Mouse (Mus musculus): ENCODE data around the gene S100a4. TPM values are rescaled to one million over a fixed set of nuclear protein-coding genes. Genes with fewer than 3 reads are reported as not detected.

Gene S100a4
- 10 to 100 TPM; 34.0 to 64.5 TPM for total RNA-seq (2023)

DNA sequence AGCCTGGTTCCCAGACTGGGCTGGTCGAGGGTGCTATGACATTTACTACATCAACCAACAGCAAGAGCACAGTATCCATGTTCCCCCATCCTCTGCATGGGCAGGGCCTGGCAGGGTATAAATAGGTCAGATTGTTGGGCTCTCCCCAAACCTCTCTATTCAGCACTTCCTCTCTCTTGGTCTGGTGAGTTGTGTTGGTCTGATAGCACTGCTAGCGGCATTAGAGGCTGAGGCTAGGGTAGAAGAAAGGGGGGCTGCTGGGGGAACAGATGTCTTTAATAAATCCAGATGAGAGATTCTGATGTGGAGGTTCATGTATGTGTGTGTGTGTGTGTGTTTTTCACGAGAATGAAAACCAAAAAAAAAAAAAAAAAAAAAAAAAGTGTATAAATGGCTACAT, at the start of gene S100a4:
Gene S100a4 (plus strand): TSS at position 149 of the 400 bp plus-strand sequence.

DNA sequence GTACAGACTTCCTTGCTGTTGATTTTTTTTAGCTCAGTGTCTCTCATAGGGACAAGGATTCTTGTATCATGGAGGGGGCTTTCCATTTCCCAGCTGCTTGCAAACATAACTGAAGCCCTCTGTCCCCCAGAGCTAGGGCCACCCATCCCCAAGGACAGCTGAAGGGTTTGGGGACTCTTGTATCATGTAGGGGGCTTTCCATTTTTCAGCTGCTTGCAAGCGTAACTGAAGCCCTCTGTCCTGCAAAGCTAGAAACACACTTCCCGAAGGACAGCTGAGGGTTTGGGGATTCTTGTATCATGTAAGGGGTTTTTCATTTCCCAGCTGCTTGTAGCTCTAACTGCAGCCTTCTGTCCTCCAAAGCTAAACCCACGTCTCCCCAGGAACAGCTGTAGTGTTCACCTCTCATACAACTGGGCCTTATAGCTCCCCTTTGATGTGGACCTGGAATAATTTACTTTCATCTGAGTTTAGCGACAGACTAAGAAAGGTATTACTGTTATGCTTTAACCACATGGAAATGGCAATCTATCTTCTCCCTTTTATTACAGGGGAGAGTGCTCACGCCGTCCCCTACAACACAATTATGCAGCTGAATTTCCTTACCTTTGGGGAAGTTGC, 43.5 kb upstream of the S100a4 start, which contains the start of gene S100a3:
Gene S100a3 (plus strand): TSS at position 571 of the 621 bp plus-strand sequence.

DNA sequence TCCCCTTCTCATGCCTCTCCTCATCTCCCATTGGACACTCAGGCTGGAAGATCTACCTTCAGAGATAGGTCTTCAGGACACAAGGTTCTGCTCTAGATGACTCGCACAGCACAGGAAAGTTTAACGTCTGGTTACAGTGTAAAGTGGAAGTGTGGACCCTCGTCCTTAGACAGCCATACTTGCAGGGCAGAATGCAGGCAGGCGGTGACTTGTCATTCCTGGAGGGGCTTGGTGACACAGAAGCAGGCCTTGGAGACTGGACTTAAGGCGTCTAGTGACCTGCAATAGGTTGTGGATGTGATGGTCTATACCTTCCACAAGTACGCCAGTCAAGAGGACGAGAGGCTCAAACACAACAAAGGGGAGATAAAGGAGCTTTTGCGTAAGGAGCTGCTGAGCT, 13.6 kb upstream of the S100a4 start, which contains the start of gene S100a2:
Gene S100a2 (plus strand): TSS at position 301 of the 400 bp plus-strand sequence.

DNA sequence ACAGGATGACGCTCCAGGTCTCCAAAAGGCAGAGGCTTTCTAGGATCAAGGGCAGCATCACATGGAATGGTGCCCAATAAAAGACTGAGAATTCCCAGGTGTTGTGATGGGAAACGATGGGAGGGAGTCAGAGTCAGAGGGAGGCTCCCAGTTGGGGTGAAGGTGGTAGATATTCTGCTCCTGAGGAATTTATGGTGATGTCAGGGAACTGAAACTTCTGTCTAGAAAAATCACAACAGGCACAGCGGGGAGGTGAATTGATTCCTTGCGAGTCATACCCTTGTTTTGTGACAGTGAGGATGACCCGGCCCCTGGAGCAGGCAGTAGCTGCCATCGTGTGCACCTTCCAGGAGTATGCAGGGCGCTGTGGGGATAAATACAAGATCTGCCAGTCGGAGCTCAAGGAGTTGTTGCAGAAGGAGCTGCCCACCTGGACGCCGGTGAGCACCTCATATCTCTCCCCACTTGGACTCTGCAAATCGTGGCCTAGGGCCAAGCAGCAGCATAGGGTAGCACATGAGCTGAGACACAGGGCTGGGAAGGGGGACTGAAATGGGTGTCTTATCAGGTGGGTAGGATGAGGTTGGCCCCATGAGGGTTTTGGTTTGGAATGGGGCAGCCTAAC, 2.0 kb upstream of the S100a4 start, which contains the start of gene Gm42674:
Gene Gm42674 (plus strand): TSS at position 419 of the 625 bp plus-strand sequence.

DNA sequence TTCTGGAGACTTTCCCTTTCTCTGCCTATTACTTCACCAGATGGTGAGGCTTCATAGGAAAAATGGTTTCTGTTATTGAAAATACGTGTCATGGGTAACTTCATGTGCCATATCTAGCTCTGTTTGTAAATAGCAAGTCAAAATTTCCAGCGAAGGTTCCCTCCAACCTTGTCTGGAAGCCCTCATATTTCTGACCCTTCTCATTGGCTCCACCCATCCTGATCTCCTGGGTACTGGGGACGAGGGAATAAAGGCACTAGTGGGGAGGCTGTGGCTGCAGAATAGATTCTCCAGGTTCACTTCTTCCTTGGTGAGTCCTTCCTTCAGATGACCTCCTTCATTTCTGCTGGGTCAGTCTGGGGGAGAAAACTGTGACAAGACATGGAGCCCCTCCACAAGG, 4.7 kb downstream of the S100a4 start, which contains the start of gene S100a5:
Gene S100a5 (plus strand): TSS at position 301 of the 400 bp plus-strand sequence.

DNA sequence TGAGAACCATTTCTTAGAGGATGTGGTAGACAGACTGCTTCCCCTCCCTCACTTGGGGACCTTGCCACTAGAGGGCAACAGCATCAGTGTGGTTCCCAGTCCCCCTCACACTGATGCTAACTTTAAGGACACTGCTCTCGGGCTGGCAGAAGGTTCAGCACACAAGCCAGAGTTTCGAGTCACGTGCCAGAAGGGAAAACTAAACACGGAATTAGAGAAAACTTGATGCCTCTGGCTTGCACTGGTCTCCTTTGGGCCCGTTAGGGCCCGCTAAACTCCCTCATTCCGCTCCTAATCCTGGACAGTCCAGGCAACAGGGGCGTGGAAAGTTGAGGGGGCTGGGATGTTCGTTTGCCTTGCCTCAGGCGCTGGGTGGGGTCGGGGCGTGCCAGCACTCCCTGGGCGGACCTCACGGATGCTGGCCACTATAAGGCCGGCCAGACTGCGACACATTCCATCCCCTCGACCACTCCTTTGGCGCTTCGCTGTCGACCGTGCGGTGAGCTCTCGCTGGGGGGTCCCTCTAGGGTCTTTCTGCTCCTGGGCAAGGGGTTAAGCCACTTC, 9.2 kb downstream of the S100a4 start, which contains the start of gene S100a6:
Gene S100a6 (plus strand): TSS at position 155 of the 564 bp plus-strand sequence.

DNA sequence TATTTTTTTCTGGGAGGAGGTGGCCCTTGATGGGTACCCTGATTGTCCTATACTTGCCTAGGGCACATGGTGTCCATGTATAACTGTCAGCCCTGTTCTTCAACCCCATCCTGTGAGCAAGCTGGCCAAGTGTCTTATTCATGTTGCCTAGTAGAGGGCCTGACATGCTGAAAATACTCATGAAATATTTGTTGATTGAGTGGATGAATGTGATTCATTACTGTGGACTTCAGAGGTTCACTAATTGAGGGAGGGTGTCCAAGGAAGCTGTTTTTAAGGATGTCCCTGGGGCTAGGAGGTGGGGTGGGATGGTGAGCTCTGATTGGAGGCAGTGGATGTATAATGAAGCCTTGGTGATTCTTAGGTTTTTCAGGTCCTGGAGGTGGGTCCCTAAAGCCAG, 50.1 kb downstream of the S100a4 start, which contains the start of gene S100a7a:
Gene S100a7a (plus strand): TSS at position 301 of the 400 bp plus-strand sequence.

Other genes with a start within 250 kb of the S100a4 start
- gene Slc27a3, start 213.8 kb upstream of the S100a4 start, total RNA-seq (2023) = 1 to 10 TPM; 1.8 to 2.2 TPM
- gene Ints3, start 170.1 kb upstream of the S100a4 start, total RNA-seq (2023) = 10 to 100 TPM; 57.3 to 67.2 TPM
- not detected for gene Npr1, start 137.9 kb upstream of the S100a4 start, total RNA-seq (2023)
- 10 to 100 TPM; 89.4 to 92.6 TPM for gene Ilf2, start 127.6 kb upstream of the S100a4 start, total RNA-seq (2023)
- 10 to 100 TPM; 36.9 to 38.9 TPM for gene Snapin, start 112.7 kb upstream of the S100a4 start, total RNA-seq (2023)
- gene Chtop, start 94.3 kb upstream of the S100a4 start, total RNA-seq (2023) = 100 to 1,000 TPM; 183 to 188 TPM
- 1 to 10 TPM in 1 of 2 experiments, not detected in 1; 1.5 TPM for gene S100a1, start 89.4 kb upstream of the S100a4 start, total RNA-seq (2023)
- gene S100a13, start 89.3 kb upstream of the S100a4 start, total RNA-seq (2023) = 10 to 100 TPM; 38.2 to 40.3 TPM
- gene S100a14, start 76.9 kb upstream of the S100a4 start, total RNA-seq (2023) = 1 to 10 TPM; 1.3 to 3.4 TPM
- gene S100a16, start 66.5 kb upstream of the S100a4 start, total RNA-seq (2023) = not detected
- gene S100a3, start 43.2 kb upstream of the S100a4 start, total RNA-seq (2023) = 1 to 10 TPM in 1 of 2 experiments, not detected in 1; 1.1 TPM
- not detected for gene S100a2, start 13.5 kb upstream of the S100a4 start, total RNA-seq (2023)
- not detected for gene Gm42674, start 1.9 kb upstream of the S100a4 start, total RNA-seq (2023)
- gene S100a5, start 4.8 kb downstream of the S100a4 start, total RNA-seq (2023) = not detected
- gene S100a6, start 9.1 kb downstream of the S100a4 start, total RNA-seq (2023) = 10 to 100 TPM; 23.8 to 39.8 TPM
- not detected for gene S100a7a, start 50.2 kb downstream of the S100a4 start, total RNA-seq (2023)
- gene S100a8, start 65.2 kb downstream of the S100a4 start, total RNA-seq (2023) = 10 to 100 TPM in 1 of 2 experiments, 1 to 10 TPM in 1; 8.0 to 10.6 TPM
- 10 to 100 TPM in 1 of 2 experiments, 1 to 10 TPM in 1; 8.2 to 12.7 TPM for gene S100a9, start 92.0 kb downstream of the S100a4 start, total RNA-seq (2023)
- not detected for gene Pglyrp4, start 123.1 kb downstream of the S100a4 start, total RNA-seq (2023)
- gene Gm5849, start 174.1 kb downstream of the S100a4 start, total RNA-seq (2023) = not detected

All from T-cell, adult 66 days (primary cell).